Mouse (Mus musculus): ENCODE data around the gene Tmem135. TPM values are rescaled to one million over a fixed set of nuclear protein-coding genes. Genes with fewer than 3 reads are reported as not detected.

Tmem135 gene
- polyA plus RNA-seq, 1 experiment from 2014 or later = 16.4 TPM

DNA sequence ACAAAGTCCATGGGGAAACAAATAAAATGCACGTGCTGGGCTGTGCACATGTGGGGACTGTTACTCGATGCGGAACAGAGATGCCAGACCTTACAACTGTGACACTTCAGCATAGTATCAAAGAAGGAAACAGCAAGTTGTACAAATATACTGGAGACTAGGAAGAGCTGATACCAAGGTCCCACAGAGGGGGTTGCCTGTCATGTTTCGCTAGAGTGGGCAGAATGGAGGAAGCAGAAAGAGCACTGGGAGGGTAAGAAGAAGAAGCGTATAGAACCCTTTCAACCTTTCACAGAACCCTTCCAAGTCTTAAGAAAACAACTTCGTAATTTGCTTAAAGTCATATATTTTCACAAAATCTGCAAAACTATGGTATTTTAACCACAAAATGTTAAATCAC, 134.2 kb downstream of the Tmem135 start:
- no peak overlapping the region for H3K9ac ChIP-seq
- H3K36me3 ChIP-seq (replicated peaks) = peaks cover 8% of the 10 kb centered on the region; the same call in 1 of the 2 replicates
- no peak overlapping the region for H3K27ac ChIP-seq (replicated peaks)
- H3K4me3 ChIP-seq (replicated peaks) = no peak overlapping the region
- no peak overlapping the region for H3K4me2 ChIP-seq
- 72% methylated on average over 6 of the region's 6 CpGs for WGBS (ENCODE audit: insufficient replicate concordance)
- H3K9me3 ChIP-seq (replicated peaks) = no peaks in the 10 kb centered on the region
- ATAC-seq (ENCODE audit: insufficient read depth) = no peak
- no peaks in the 10 kb centered on the region for H3K27me3 ChIP-seq
- H3K4me1 ChIP-seq (replicated peaks) = no peaks in the 10 kb centered on the region

- 75% methylated on average over 1 of the region's 1 CpGs for WGBS (ENCODE audit: insufficient replicate concordance)
- H3K27ac ChIP-seq (replicated peaks) = no peak overlapping the region
- ATAC-seq (ENCODE audit: insufficient read depth) = no peak
- no peaks in the 10 kb centered on the region for H3K9me3 ChIP-seq (replicated peaks)
- no peaks in the 10 kb centered on the region for H3K4me1 ChIP-seq (replicated peaks)
- H3K9ac ChIP-seq = no peak overlapping the region
- H3K4me3 ChIP-seq (replicated peaks) = no peak overlapping the region
- H3K4me2 ChIP-seq = no peak overlapping the region
- H3K27me3 ChIP-seq = no peaks in the 10 kb centered on the region
- H3K36me3 ChIP-seq (replicated peaks) = peaks cover 4% of the 10 kb centered on the region; the same call in 1 of the 2 replicates
These were observed 136.5 kb downstream of the Tmem135 start for GRCm38 (mm10) chr7:89267542-89267941.

- no peaks in the 10 kb centered on the region for H3K9me3 ChIP-seq (replicated peaks)
- no peak overlapping the region for H3K9ac ChIP-seq
- H3K27me3 ChIP-seq = no peaks in the 10 kb centered on the region
- H3K4me2 ChIP-seq = no peak overlapping the region
- no peaks in the 10 kb centered on the region; the same call in 1 of the 2 replicates for H3K36me3 ChIP-seq (replicated peaks)
- H3K4me1 ChIP-seq (replicated peaks) = no peaks in the 10 kb centered on the region
- WGBS (ENCODE audit: insufficient replicate concordance) = 74% methylated on average over 7 of the region's 7 CpGs
- H3K27ac ChIP-seq (replicated peaks) = no peak overlapping the region
- no peak overlapping the region for H3K4me3 ChIP-seq (replicated peaks)
- ATAC-seq (ENCODE audit: insufficient read depth) = no peak
These were observed 137.8 kb downstream of the Tmem135 start for GRCm38 (mm10) chr7:89266017-89266760.

DNA sequence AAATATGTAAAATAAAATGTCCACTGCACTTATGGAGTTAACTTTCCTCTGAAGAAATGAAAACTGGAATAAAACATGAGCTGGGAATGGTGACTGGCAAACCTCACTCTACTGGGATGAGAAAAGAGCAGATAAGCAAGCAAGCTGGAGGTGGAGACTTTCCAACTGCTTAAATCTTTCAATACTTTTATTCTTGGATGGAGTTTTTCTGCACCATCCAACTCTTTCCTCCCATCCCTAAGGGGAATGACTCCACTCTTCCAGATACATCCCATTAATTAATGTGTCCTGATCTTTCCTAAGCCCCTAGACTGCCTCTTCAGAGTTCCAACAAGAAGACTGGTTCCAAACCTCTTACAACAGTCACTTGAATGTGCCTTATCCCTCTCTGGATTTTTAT, 143.1 kb downstream of the Tmem135 start:
- Histone ChIP-seq H3K9ac (no peak overlapping the region), H3K4me3 (replicated peaks) (no peak overlapping the region), H3K27ac (replicated peaks) (no peak overlapping the region), H3K4me1 (replicated peaks) (no peaks in the 10 kb centered on the region), H3K4me2 (no peak overlapping the region), H3K9me3 (replicated peaks) (no peaks in the 10 kb centered on the region), H3K36me3 (replicated peaks) (no peaks in the 10 kb centered on the region), H3K27me3 (no peaks in the 10 kb centered on the region)
- ATAC-seq (ENCODE audit: insufficient read depth) = no peak

DNA sequence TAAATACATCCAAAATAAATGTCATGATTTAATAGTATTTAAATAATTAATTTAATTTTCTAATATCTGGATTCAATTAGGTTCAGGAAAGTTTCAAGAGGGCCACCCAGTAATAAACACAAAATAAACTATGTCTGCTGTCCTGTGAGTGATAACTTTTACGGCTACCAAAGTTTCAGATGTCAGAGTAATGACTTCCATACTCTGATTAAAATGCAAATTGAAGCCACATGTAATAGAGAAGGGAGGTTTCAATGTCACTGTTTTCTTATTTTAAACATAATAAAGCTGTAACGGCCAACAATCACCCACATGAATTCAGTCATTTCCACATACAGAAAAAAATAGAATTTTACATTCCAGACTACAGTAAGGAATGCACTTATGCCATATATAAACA, 145.2 kb downstream of the Tmem135 start:
- Histone ChIP-seq H3K9me3 (replicated peaks) (no peaks in the 10 kb centered on the region), H3K4me3 (replicated peaks) (no peak overlapping the region), H3K27ac (replicated peaks) (no peak overlapping the region), H3K4me2 (no peak overlapping the region), H3K9ac (no peak overlapping the region), H3K4me1 (replicated peaks) (no peaks in the 10 kb centered on the region), H3K27me3 (no peaks in the 10 kb centered on the region), H3K36me3 (replicated peaks) (no peaks in the 10 kb centered on the region)
- 54% methylated on average over 2 of the region's 2 CpGs for WGBS (ENCODE audit: insufficient replicate concordance)
- ATAC-seq (ENCODE audit: insufficient read depth) = no peak

DNA sequence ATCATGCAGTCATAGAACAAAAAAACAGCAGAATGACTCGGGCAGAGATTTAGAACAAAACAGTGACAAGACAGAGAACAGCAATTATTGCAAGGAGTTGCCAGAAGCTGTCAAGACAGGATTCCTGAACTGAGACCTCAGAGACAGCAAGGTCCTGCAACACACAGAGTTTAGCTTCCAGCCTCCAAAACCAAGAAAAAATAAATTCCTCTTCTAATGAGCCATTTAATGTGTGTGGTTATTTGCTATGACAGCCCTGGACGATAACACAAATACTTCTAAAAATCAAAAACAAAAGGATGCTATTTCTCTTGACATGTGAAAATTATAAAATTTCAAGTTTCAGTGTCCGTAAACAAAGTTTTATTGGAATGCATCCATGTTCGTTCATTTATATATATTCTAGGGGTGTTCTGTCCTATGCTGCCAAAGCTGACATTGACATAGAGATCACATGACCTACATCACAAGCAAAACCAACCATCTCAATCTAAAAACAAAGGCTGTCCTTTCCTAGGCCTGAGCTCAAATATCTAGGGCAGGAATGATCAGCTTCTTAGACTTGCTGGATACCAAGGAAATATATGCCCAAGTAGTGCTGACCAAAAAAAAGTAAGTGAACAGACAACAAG, 146.0 kb downstream of the Tmem135 start:
- H3K27ac ChIP-seq (replicated peaks) = no peak overlapping the region
- no peaks in the 10 kb centered on the region for H3K9me3 ChIP-seq (replicated peaks)
- H3K4me3 ChIP-seq (replicated peaks) = no peak overlapping the region
- 66% methylated on average over 4 of the region's 4 CpGs for WGBS (ENCODE audit: insufficient replicate concordance)
- no peaks in the 10 kb centered on the region for H3K27me3 ChIP-seq
- H3K4me2 ChIP-seq = no peak overlapping the region
- ATAC-seq (ENCODE audit: insufficient read depth) = no peak
- no peaks in the 10 kb centered on the region for H3K4me1 ChIP-seq (replicated peaks)
- no peak overlapping the region for H3K9ac ChIP-seq
- H3K36me3 ChIP-seq (replicated peaks) = no peaks in the 10 kb centered on the region

- H3K27ac ChIP-seq (replicated peaks) = no peak overlapping the region
- no peaks in the 10 kb centered on the region for H3K9me3 ChIP-seq (replicated peaks)
- 65% methylated on average over 3 of the region's 3 CpGs for WGBS (ENCODE audit: insufficient replicate concordance)
- H3K27me3 ChIP-seq = no peaks in the 10 kb centered on the region
- ATAC-seq (ENCODE audit: insufficient read depth) = no peak
- H3K36me3 ChIP-seq (replicated peaks) = no peaks in the 10 kb centered on the region
- no peak overlapping the region for H3K9ac ChIP-seq
- no peak overlapping the region for H3K4me2 ChIP-seq
- no peaks in the 10 kb centered on the region for H3K4me1 ChIP-seq (replicated peaks)
- no peak overlapping the region for H3K4me3 ChIP-seq (replicated peaks)
These were observed 150.2 kb downstream of the Tmem135 start for GRCm38 (mm10) chr7:89253772-89254171.

DNA sequence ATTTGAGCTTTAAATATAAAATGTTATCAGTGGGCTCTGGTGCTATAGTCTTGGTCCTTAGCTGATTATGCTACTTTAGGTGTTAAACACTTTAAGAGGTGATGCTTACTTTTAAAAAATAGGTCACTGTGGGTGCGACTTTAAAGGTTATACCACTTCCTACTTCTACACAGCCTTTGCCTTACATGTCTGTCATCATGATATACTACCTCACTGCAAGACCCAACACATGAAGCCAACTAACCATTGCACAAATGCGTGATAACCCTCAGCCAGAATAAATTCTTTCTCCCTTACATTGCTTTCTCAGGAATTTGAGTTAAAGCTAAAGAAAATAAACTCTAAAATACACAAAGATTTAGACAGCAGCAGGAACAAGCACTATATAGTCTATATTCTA, 150.7 kb downstream of the Tmem135 start:
- no peak overlapping the region for H3K9ac ChIP-seq
- no peak overlapping the region for H3K27ac ChIP-seq (replicated peaks)
- no peaks in the 10 kb centered on the region for H3K36me3 ChIP-seq (replicated peaks)
- H3K4me1 ChIP-seq (replicated peaks) = no peaks in the 10 kb centered on the region
- no peak overlapping the region for H3K4me3 ChIP-seq (replicated peaks)
- no peaks in the 10 kb centered on the region for H3K27me3 ChIP-seq
- WGBS (ENCODE audit: insufficient replicate concordance) = 36% methylated on average over 2 of the region's 2 CpGs
- no peak overlapping the region for H3K4me2 ChIP-seq
- no peaks in the 10 kb centered on the region for H3K9me3 ChIP-seq (replicated peaks)
- ATAC-seq (ENCODE audit: insufficient read depth) = no peak

GRCm38 (mm10) chr7:89251880-89252453, 152.1 kb downstream of the Tmem135 start:
- Histone ChIP-seq H3K9me3 (replicated peaks) (no peaks in the 10 kb centered on the region), H3K4me2 (no peak overlapping the region), H3K4me1 (replicated peaks) (no peaks in the 10 kb centered on the region), H3K36me3 (replicated peaks) (no peaks in the 10 kb centered on the region), H3K27ac (replicated peaks) (no peak overlapping the region), H3K4me3 (replicated peaks) (no peak overlapping the region), H3K9ac (no peak overlapping the region), H3K27me3 (no peaks in the 10 kb centered on the region)
- no peak for ATAC-seq (ENCODE audit: insufficient read depth)
- WGBS (ENCODE audit: insufficient replicate concordance) = 67% methylated on average over 4 of the region's 4 CpGs

GRCm38 (mm10) chr7:89248135-89248850, 155.7 kb downstream of the Tmem135 start:
- H3K9ac ChIP-seq = no peak overlapping the region
- no peaks in the 10 kb centered on the region; the same call in 1 of the 2 replicates for H3K4me1 ChIP-seq (replicated peaks)
- H3K9me3 ChIP-seq (replicated peaks) = no peaks in the 10 kb centered on the region
- no peak overlapping the region for H3K27ac ChIP-seq (replicated peaks)
- H3K4me3 ChIP-seq (replicated peaks) = no peak overlapping the region
- no peaks in the 10 kb centered on the region for H3K27me3 ChIP-seq
- no peak overlapping the region for H3K4me2 ChIP-seq
- WGBS (ENCODE audit: insufficient replicate concordance) = 12% methylated on average over 7 of the region's 7 CpGs
- no peak for ATAC-seq (ENCODE audit: insufficient read depth)
- H3K36me3 ChIP-seq (replicated peaks) = no peaks in the 10 kb centered on the region

DNA sequence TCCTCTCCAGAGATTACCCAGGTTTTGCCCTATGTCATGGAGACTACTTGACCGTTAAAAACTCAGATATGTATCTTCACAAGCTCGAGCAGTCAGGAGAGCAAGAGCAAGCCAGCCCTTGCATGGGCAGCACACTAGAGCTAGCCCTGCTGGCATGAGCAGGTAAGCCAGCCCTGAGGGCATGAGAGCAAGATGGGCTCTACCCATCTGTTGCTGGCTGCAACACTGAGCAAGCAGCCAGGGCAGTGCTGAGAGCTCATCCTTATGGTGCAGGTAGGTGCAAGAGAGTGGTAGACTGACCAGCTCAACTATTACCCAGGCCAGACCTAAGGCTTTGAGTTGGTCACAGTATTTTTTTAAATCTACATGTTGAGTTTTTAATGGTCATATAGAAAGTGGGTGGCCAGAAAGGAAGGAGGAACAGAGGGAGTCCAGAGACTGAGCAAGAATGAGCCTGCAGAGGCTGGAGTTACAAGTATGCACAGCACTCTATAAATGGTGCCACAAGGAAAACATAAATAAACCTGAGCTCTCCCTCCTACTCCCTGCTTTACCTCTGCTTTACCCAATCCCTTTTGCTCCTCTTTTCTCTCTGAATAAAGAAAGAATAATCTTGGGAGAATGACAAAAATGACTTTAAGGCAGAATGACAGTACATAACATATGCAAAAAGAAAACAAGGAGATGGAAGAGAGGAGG, 156.9 kb downstream of the Tmem135 start:
- no peak overlapping the region for H3K9ac ChIP-seq
- H3K9me3 ChIP-seq (replicated peaks) = no peaks in the 10 kb centered on the region
- ATAC-seq (ENCODE audit: insufficient read depth) = no peak
- WGBS (ENCODE audit: insufficient replicate concordance) = 60% methylated on average over 2 of the region's 2 CpGs
- no peaks in the 10 kb centered on the region for H3K27me3 ChIP-seq
- H3K27ac ChIP-seq (replicated peaks) = no peak overlapping the region
- H3K4me1 ChIP-seq (replicated peaks) = no peaks in the 10 kb centered on the region; the same call in 1 of the 2 replicates
- H3K4me3 ChIP-seq (replicated peaks) = no peak overlapping the region
- no peak overlapping the region for H3K4me2 ChIP-seq
- H3K36me3 ChIP-seq (replicated peaks) = no peaks in the 10 kb centered on the region
